Mouse (Mus musculus) cerebellum, adult 11-12 months (tissue): ENCODE data around the gene Bet1.

Source experiments
- DNase-seq: peaks from one replicate; pipeline ENCODE4 v3.0.0; 2022

The Bet1 gene

GRCm38 (mm10) chr6:4086663-4087454 lies at the start of gene Bet1:
Gene Bet1, minus strand, starts transcription at chr6:4086972.
- peak; percentile 84 for DNase-seq

DNA sequence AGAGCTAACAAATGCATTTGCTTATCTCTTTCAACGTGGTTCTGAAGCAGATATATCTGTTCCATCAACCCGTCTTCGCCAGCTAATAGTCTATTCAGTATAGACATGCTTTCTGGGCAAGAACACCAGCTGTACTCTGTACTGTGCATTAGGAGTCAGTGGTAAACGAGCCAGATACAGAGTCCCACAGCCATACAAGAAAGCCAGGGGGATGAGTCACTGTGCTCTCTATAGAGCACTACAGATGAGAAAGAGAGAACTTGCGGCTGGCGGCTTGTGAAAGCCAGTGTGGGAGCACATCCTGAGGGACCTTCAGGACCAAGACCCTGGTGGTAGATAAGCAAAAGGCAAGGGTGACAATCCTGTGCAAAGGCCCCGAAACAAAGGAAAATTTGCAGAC lies 45.5 kb upstream of the Bet1 start:
- no peak for DNase-seq

GRCm38 (mm10) chr6:4131149-4131548 lies 44.4 kb upstream of the Bet1 start:
- no peak for DNase-seq

DNA sequence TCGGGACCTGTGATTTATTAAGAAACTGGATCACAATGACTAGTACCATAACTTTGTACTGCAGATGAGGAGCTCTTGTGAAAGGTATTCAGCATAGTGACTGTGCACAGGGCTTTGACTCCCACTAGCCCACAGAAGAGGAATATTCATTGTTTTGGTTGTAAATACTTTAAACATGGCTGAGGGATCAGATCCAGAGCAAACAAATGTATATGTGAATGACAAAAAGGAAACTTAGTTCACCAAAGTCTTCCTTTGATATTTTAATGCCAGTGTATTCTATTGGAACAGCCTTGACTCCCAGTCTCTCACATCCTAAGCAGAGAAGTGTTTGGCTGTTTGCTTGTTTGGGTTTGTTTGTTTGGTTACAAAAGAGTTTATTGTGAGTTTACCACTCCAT lies 31.8 kb upstream of the Bet1 start:
- no peak for DNase-seq

- no peak for DNase-seq
These were observed 3.7 kb upstream of the Bet1 start for GRCm38 (mm10) chr6:4090423-4090822.

- DNase-seq = no peak
These were observed 14.5 kb downstream of the Bet1 start for GRCm38 (mm10) chr6:4072281-4072680.

GRCm38 (mm10) chr6:4069714-4070113 lies 17.1 kb downstream of the Bet1 start:
- DNase-seq = no peak

- no peak for DNase-seq
These were observed 32.4 kb downstream of the Bet1 start for GRCm38 (mm10) chr6:4054387-4054786.

DNA sequence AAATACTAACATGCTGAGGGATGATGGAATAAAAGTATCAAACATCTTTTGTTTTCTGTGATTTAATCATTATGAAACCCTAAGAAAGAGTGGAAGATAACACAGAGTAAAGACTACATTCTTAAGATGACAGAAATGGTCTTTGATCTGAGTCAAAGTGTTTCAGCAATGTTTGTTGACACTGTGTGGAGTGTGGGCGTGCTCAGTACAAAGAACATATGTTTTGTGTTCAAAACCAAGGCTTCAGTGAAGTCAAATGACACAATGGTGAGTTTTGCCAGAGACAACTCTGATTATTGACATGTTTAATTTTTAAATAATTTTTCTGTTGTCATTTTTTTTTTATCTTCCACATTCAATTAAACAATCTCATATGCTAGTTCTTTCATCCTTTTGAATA lies 33.9 kb downstream of the Bet1 start:
- no peak for DNase-seq

DNA sequence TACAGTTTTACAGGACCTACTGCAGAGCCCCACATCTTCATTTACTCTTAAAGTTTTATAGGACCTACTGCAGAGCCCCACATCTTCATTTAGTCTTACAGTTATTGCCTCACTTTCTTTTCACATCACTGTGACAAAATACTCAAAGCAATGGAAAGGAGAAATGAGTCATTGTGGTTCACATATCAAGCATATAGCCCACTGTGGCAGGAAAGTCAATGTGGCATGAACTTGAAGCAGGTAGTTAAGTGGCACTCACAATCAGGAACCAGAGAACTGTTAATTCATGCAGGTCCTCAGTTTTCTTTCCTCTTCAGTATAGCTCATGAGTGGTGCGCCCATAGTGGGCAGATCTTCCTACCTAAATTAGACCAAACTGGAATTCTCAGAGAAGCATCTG lies 39.6 kb downstream of the Bet1 start:
- DNase-seq = no peak

DNA sequence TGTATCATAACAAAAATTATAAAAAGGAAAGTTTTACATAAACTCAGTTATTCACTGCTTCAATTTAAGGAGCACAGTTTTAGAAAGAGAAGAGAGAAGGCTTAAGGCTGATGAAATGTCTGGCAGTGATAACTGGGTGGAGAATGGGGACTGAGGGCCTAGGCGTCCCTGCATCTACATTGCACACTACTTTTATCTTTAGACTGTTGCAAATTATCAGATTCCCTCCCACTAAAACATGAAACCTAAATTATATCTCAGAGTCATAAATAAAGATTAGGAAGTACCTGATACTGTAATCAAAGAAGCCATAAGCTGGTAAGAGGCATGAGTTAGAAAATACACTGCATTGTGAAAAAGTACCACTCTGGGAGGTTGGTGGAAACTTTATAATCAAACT lies 45.0 kb downstream of the Bet1 start:
- no peak for DNase-seq

DNA sequence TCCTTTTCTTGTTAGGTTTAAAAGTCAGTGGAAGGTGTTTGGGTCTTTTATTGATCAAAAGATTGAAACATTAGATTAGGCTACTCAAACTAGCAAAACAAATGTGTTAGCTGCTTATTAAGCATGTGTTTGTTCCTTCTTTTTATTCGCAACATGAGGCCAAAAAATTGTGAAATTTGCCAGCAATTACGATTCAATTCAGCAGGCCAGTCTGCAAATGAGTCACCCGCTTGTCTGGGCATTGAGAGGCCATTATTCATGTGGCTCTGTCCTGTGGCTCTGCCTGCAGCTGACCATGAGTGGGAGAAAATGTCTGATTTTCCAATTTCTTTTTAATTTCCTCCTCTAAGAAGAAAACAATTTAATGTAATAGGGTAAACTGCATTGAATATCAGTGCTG lies 55.8 kb downstream of the Bet1 start:
- no peak for DNase-seq
